Mouse (Mus musculus): ENCODE data around the gene Ccdc90b. TPM values are rescaled to one million over a fixed set of nuclear protein-coding genes. Genes with fewer than 3 reads are reported as not detected.
A peak's percentile ranks its signal among the peaks of the same experiment; 100 is the strongest.

Gene Ccdc90b
- polyA plus RNA-seq, 2 experiments = 35.6 to 51.3 TPM

DNA sequence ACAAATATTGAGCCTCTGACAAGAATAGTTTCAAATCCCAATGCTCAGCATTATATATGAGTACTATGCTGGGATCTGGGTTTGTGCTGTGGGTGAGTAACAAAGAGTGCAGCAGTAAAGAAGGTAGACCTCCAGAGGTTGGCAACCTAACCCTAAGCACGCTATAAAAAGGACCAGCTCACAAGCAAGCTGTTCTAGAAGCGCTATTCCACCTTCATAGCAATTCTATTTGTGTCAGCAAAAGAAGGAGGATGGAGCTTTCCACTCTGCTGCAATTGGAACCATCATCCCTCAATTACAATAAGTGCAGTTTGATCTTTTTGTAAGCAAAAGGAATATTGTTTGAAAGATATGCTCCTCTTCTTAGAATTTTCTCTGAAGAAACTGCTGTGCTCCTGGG is 14.2 kb upstream of the Ccdc90b start:
- Histone ChIP-seq H3K27ac (replicated peaks; ENCODE audit: low read depth, low read length) (no peak overlapping the region), H3K4me1 (ENCODE audit: control insufficient read depth, insufficient read depth, low read length) (no peaks in the 10 kb centered on the region), H3K9me3 (ENCODE audit: control insufficient read depth, low read length) (no peaks in the 10 kb centered on the region), H3K4me2 (replicated peaks; ENCODE audit: low read depth, low read length, severe bottlenecking) (no peak overlapping the region), H3K4me3 (replicated peaks; ENCODE audit: low read length) (no peak overlapping the region), H3K27me3 (ENCODE audit: control insufficient read depth, insufficient read depth, low read length) (no peaks in the 10 kb centered on the region; the same call in 1 of the 2 replicates), H3K9ac (ENCODE audit: low read depth, low read length, severe bottlenecking) (no peak overlapping the region), H3K36me3 (ENCODE audit: control insufficient read depth, insufficient read depth, low read length) (no peaks in the 10 kb centered on the region)
- ATAC-seq (ENCODE audit: low FRiP score, low read depth) (no peak), DNase-seq (ENCODE audit: low spot score) (no peak)
- WGBS = 85% methylated on average over 2 of the region's 2 CpGs
- no peak for TF ChIP-seq POLR2A (IDR thresholded peaks at IDR 0.05; ENCODE audit: borderline replicate concordance, extremely low read depth, insufficient read depth, insufficient read length)

DNA sequence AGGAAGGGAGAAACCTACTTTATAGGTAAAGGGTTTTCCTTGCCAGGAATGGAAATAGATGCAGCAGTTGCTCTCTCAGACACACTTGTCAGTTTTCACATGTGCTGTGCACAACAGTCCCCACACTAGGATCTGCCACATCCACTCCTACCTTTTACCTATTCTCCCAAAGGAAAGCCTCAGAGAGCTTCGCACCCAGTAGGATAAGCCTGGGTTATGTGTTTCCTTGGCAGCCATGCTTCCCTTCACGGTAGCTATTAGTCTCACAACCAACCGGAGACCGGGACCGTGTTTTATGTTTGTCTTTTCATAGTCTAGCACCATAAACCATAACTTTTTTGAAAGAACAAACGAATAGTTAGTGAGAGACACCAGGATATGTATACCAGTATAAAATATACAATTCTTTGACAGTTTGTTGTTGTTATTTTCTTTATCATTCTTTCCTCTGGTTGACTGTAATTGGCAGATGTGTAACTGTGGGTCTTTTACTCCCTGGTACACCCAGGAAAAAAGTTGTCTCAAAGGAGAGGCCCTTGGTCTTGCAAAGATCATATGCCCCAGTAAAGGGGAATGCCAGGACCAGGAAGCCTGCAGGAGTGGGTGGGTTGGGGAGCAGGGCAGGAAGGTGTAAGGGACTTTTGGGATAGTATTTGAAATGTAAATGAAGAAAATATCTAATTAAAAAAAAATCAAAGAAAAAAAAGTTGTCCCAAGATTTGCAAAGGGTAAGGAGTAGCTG is 10.5 kb upstream of the Ccdc90b start:
- 79% methylated on average over 6 of the region's 6 CpGs for WGBS
- Histone ChIP-seq H3K9me3 (ENCODE audit: control insufficient read depth, low read length) (no peaks in the 10 kb centered on the region), H3K27ac (replicated peaks; ENCODE audit: low read depth, low read length) (no peak overlapping the region), H3K4me2 (replicated peaks; ENCODE audit: low read depth, low read length, severe bottlenecking) (no peak overlapping the region), H3K4me3 (replicated peaks; ENCODE audit: low read length) (no peak overlapping the region), H3K36me3 (ENCODE audit: control insufficient read depth, insufficient read depth, low read length) (no peaks in the 10 kb centered on the region), H3K27me3 (ENCODE audit: control insufficient read depth, insufficient read depth, low read length) (no peaks in the 10 kb centered on the region), H3K4me1 (ENCODE audit: control insufficient read depth, insufficient read depth, low read length) (no peaks in the 10 kb centered on the region), H3K9ac (ENCODE audit: low read depth, low read length, severe bottlenecking) (no peak overlapping the region)
- DNase-seq (ENCODE audit: low spot score) (no peak), ATAC-seq (ENCODE audit: low FRiP score, low read depth) (no peak)
- no peak for TF ChIP-seq POLR2A (IDR thresholded peaks at IDR 0.05; ENCODE audit: borderline replicate concordance, extremely low read depth, insufficient read depth, insufficient read length)

DNA sequence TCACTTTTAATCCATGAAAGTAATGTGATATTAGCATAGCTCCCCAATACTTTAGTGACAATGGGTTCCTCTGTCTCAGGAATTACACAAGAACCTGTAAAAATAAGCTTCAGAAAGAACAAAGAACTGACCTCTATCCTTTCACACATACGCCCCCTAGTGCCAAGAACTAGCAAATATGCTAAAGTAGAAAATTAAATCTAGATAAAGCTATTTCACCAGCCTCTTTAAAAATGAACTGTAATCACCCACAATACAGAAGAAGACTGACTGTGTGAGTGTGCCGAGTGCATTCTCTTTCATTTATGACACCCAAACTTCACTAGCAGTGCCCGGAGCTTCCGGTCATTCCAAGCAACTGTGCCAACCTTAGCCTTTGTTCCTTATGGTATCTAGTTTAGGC is 10.0 kb upstream of the Ccdc90b start:
- ATAC-seq (ENCODE audit: low FRiP score, low read depth) = peak; percentile 57; the same call in 1 of the 2 replicates

DNA sequence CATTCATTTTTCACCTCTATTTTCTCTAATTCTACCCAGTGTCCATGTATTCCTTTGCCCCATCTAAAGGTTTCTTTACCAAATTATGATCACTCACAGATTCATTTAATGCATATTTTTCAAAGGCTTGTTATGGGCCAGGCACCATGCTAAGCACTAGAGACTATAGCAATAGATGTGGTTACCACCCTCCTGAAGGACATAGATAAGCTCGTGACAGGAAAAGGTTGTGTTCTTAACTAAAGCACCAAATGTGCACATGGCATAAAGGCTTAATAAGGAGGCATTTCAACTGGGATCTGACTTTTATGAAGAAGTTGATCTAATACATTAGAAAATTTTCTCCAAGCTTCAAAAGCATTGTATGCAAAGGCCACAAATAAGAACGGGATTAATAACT is 2.2 kb upstream of the Ccdc90b start:
- 93% methylated on average over 2 of the region's 2 CpGs for WGBS
- no peak for TF ChIP-seq POLR2A (IDR thresholded peaks at IDR 0.05; ENCODE audit: borderline replicate concordance, extremely low read depth, insufficient read depth, insufficient read length)
- no peak overlapping the region for H3K9ac ChIP-seq (ENCODE audit: low read depth, low read length, severe bottlenecking)
- H3K36me3 ChIP-seq (ENCODE audit: control insufficient read depth, insufficient read depth, low read length) = no peaks in the 10 kb centered on the region
- DNase-seq (ENCODE audit: low spot score) (no peak), ATAC-seq (ENCODE audit: low FRiP score, low read depth) (no peak)
- H3K9me3 ChIP-seq (ENCODE audit: control insufficient read depth, low read length) = no peaks in the 10 kb centered on the region
- peaks cover 7% of the 10 kb centered on the region for H3K4me1 ChIP-seq (ENCODE audit: control insufficient read depth, insufficient read depth, low read length)
- H3K4me2 ChIP-seq (replicated peaks; ENCODE audit: low read depth, low read length, severe bottlenecking) = no peak overlapping the region
- no peak overlapping the region for H3K4me3 ChIP-seq (replicated peaks; ENCODE audit: low read length)
- no peaks in the 10 kb centered on the region for H3K27me3 ChIP-seq (ENCODE audit: control insufficient read depth, insufficient read depth, low read length)
- H3K27ac ChIP-seq (replicated peaks; ENCODE audit: low read depth, low read length) = no peak overlapping the region

More for the DNA sequence above, 10.0 kb upstream of the Ccdc90b start:
- 59% methylated on average over 4 of the region's 4 CpGs for WGBS
- Histone ChIP-seq H3K9ac (ENCODE audit: low read depth, low read length, severe bottlenecking) (no peak overlapping the region), H3K9me3 (ENCODE audit: control insufficient read depth, low read length) (no peaks in the 10 kb centered on the region), H3K4me1 (ENCODE audit: control insufficient read depth, insufficient read depth, low read length) (no peaks in the 10 kb centered on the region), H3K27ac (replicated peaks; ENCODE audit: low read depth, low read length) (no peak overlapping the region), H3K36me3 (ENCODE audit: control insufficient read depth, insufficient read depth, low read length) (no peaks in the 10 kb centered on the region), H3K4me3 (replicated peaks; ENCODE audit: low read length) (no peak overlapping the region), H3K4me2 (replicated peaks; ENCODE audit: low read depth, low read length, severe bottlenecking) (no peak overlapping the region), H3K27me3 (ENCODE audit: control insufficient read depth, insufficient read depth, low read length) (no peaks in the 10 kb centered on the region)
- TF ChIP-seq POLR2A (IDR thresholded peaks at IDR 0.05; ENCODE audit: borderline replicate concordance, extremely low read depth, insufficient read depth, insufficient read length) = no peak
- DNase-seq (ENCODE audit: low spot score) = peak; percentile 76

DNA sequence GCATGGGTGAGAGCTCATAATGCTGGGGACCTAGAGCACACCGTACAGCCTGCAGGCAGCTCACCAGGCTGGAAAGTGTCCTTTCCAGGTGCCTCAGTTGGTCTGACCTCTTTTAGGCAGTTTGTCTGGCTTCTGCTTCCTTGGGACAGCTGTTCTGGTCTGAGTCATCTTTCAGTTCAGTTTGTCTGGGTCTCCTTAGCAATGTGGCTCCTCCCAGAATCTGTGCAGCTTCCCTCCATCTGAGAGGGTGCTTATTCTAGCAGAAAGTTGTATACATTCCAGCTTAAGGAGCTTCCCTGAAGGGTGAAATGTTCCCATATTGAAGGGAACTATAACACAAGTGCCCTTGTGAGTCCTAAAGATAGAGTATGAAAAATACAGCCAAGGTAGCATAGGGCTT is 5.8 kb downstream of the Ccdc90b start:
- DNase-seq (ENCODE audit: low spot score) = no peak
- WGBS = 40% methylated on average over 1 of the region's 1 CpGs
- no peak overlapping the region for H3K4me2 ChIP-seq (replicated peaks; ENCODE audit: low read depth, low read length, severe bottlenecking)
- no peak overlapping the region for H3K27ac ChIP-seq (replicated peaks; ENCODE audit: low read depth, low read length)
- no peaks in the 10 kb centered on the region for H3K27me3 ChIP-seq (ENCODE audit: control insufficient read depth, insufficient read depth, low read length)
- no peak for ATAC-seq (ENCODE audit: low FRiP score, low read depth)
- H3K36me3 ChIP-seq (ENCODE audit: control insufficient read depth, insufficient read depth, low read length) = peaks cover 12% of the 10 kb centered on the region; the same call in 1 of the 2 replicates
- no peak for TF ChIP-seq POLR2A (IDR thresholded peaks at IDR 0.05; ENCODE audit: borderline replicate concordance, extremely low read depth, insufficient read depth, insufficient read length)
- no peak overlapping the region for H3K9ac ChIP-seq (ENCODE audit: low read depth, low read length, severe bottlenecking)
- peaks cover 7% of the 10 kb centered on the region for H3K4me1 ChIP-seq (ENCODE audit: control insufficient read depth, insufficient read depth, low read length)
- H3K4me3 ChIP-seq (replicated peaks; ENCODE audit: low read length) = no peak overlapping the region
- H3K9me3 ChIP-seq (ENCODE audit: control insufficient read depth, low read length) = no peaks in the 10 kb centered on the region
